Mouse (Mus musculus) limb, embryonic 13.5 days (tissue): Measurements from ENCODE around the gene Insl3. TPM values are rescaled to one million over a fixed set of nuclear protein-coding genes. Genes with fewer than 3 reads are reported as not detected.

Source experiments
- polyA plus RNA-seq: library from polyadenylated mRNA; unstranded; fragments of >200 nt; fragmentation: Nextera tagmentation; extraction: Ambion mirVana; gene quantifications from 2 replicates; pipeline ENCODE4 v1.2.1, GENCODE M21; 2015

Insl3 gene
- polyA plus RNA-seq, 1 experiment from 2014 or later: 0.48 TPM

Other genes with a start within 250 kb of the Insl3 start
- gene Abhd8, start 225.6 kb upstream of the Insl3 start, polyA plus RNA-seq: 75.2 and 75.7 TPM in 2 replicates
- 151 and 152 TPM in 2 replicates for gene Mrpl34, start 224.3 kb upstream of the Insl3 start, polyA plus RNA-seq
- 98.8 and 105 TPM in 2 replicates for gene Dda1, start 220.0 kb upstream of the Insl3 start, polyA plus RNA-seq
- 1.5 and 1.7 TPM in 2 replicates for gene Ano8, start 203.3 kb upstream of the Insl3 start, polyA plus RNA-seq
- 23.6 and 25.0 TPM in 2 replicates for gene Gtpbp3, start 201.1 kb upstream of the Insl3 start, polyA plus RNA-seq
- 58.5 and 59.4 TPM in 2 replicates for gene Plvap, start 177.5 kb upstream of the Insl3 start, polyA plus RNA-seq
- 0.41 and 0.78 TPM in 2 replicates for gene Ccdc194, start 163.5 kb upstream of the Insl3 start, polyA plus RNA-seq
- gene Bst2, start 151.8 kb upstream of the Insl3 start, polyA plus RNA-seq: 21.0 and 22.3 TPM in 2 replicates
- gene Mvb12a, start 146.3 kb upstream of the Insl3 start, polyA plus RNA-seq: 80.7 and 83.6 TPM in 2 replicates
- 0.27 and 0.64 TPM in 2 replicates for gene Tmem221, start 130.3 kb upstream of the Insl3 start, polyA plus RNA-seq
- not detected in 2 replicates for gene Nxnl1, start 122.6 kb upstream of the Insl3 start, polyA plus RNA-seq
- gene Slc27a1, start 120.3 kb upstream of the Insl3 start, polyA plus RNA-seq: 52.2 and 52.3 TPM in 2 replicates
- gene Pgls, start 97.0 kb upstream of the Insl3 start, polyA plus RNA-seq: 210 and 212 TPM in 2 replicates
- 4.0 and 5.7 TPM in 2 replicates for gene Fam129c, start 91.6 kb upstream of the Insl3 start, polyA plus RNA-seq
- gene Colgalt1, start 78.2 kb upstream of the Insl3 start, polyA plus RNA-seq: 85.6 and 87.6 TPM in 2 replicates
- gene Unc13a, start 17.5 kb upstream of the Insl3 start, polyA plus RNA-seq: 0.75 and 0.77 TPM in 2 replicates
- 3.4 and 4.2 TPM in 2 replicates for gene Jak3, start 12.9 kb upstream of the Insl3 start, polyA plus RNA-seq
- gene B3gnt3, start 12.6 kb downstream of the Insl3 start, polyA plus RNA-seq: 0.77 and 0.92 TPM in 2 replicates
- gene Fcho1, start 36.5 kb downstream of the Insl3 start, polyA plus RNA-seq: 4.0 and 4.8 TPM in 2 replicates
- gene Zfp709, start 192.8 kb downstream of the Insl3 start, polyA plus RNA-seq: 7.1 and 7.9 TPM in 2 replicates
- 9.1 and 9.8 TPM in 2 replicates for gene Zfp882, start 219.4 kb downstream of the Insl3 start, polyA plus RNA-seq
- 26.8 and 29.5 TPM in 2 replicates for gene Zfp617, start 219.4 kb downstream of the Insl3 start, polyA plus RNA-seq